ENCODE assay signal across 8 mouse cellular contexts in the genomic region with DNA sequence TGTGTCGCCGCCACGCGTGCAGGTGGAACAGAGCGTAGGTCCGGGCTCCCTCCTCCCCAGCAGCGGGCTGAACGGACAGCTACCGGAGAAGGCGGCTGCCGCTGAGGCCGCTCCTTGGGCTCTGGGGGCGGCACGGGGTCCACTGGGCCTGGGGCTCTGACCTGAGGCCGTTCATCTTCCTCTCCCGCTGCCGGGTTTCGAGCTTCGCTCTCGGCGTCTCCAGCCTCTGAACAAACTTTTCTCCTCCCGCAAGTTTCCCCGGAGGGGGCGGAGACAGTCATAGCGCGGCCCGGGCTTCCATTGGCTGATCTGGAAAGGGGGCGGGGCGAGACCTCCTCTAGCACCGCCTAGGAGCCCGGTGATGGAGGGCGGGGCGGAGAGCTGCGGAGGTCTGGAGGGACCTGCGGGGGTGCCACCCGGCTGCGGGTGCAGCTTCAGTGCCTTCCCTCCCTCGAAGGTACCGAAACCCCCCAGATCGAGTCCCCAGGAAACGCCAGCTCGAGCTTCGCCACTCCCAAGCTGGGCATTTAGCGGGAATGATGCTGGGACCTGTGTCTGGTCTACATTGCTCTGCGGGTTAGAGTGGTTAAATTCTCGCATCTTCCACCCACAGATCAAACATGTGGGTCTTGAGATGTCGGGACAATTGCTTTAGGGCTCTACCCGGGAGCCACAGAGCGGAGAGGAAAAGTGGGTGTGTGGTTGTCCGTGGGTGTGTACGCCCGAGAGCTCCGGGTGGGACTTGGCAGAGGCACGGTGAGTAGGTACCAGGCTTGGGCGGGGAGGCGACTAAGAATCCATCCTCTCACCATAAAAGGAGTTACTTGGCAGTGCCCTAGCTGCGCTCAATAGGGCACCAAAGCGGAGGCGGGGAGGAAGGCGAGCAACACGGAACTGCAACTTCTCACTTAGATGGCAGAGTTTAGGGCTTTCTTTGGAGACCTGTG. TPM values are rescaled to one million over a fixed set of nuclear protein-coding genes. Genes with fewer than 3 reads are reported as not detected.
DNase-seq lines count a peak whose midpoint lies in the region; ATAC-seq and TF ChIP-seq lines count a peak whose summit lies in the region.

A gene (minus strand): TSS at position 229 of the 947 bp plus-strand sequence.

- H3K9ac ChIP-seq in embryonic facial prominence, embryonic 15.5 days: peak within 1 kb of the TSS; percentile 31
- peak within 1 kb of the TSS; percentile 19 for H3K9ac ChIP-seq in liver, adult 2 months (ENCODE audit: low read depth, low read length)

- no peaks in the 10 kb centered on the region for H3K9me3 ChIP-seq in embryonic facial prominence, embryonic 15.5 days (replicated peaks)

- no peak for TF ChIP-seq CTCF in bone marrow macrophage, adult 2 months (IDR thresholded peaks at IDR 0.05; ENCODE audit: low read depth, low read length)
- TF ChIP-seq CTCF in liver, adult 2 months (IDR thresholded peaks at IDR 0.05; ENCODE audit: low read depth, low read length): no peak

- peak; percentile 93 for ATAC-seq in embryonic facial prominence, embryonic 15.5 days (ENCODE audit: insufficient number of reproducible peaks, low FRiP score, low TSS enrichment, low read depth)
- ATAC-seq in monocyte, adult 5-6 weeks (replicated peaks; ENCODE audit: insufficient number of reproducible peaks, low FRiP score, low TSS enrichment, poor library complexity, severe bottlenecking): peak; percentile 83

- no peak within 1 kb of the TSS for H3K27ac ChIP-seq in bone marrow macrophage, adult 2 months (ENCODE audit: insufficient read depth, low read depth, low read length)
- no peak within 1 kb of the TSS for H3K27ac ChIP-seq in embryonic facial prominence, embryonic 15.5 days (replicated peaks)
- no peak within 1 kb of the TSS for H3K27ac ChIP-seq in liver, adult 2 months (replicated peaks; ENCODE audit: insufficient read depth, low read depth, low read length)

- TF ChIP-seq POLR2A in bone marrow macrophage, adult 2 months (IDR thresholded peaks at IDR 0.05; ENCODE audit: borderline replicate concordance, low read depth, low read length): no peak
- peak; percentile 31; the same call in 1 of the 2 replicates for TF ChIP-seq POLR2A in liver, adult 2 months (IDR thresholded peaks at IDR 0.05; ENCODE audit: extremely low read depth, insufficient read depth, low read length)

- H3K79me2 ChIP-seq in liver, adult 2 months (ENCODE audit: control insufficient read depth, insufficient read depth, low read length): no peaks in the 10 kb centered on the region

- H3K27me3 ChIP-seq in embryonic facial prominence, embryonic 15.5 days: peaks cover 45% of the 10 kb centered on the region
- H3K27me3 ChIP-seq in liver, adult 2 months (ENCODE audit: control insufficient read depth, insufficient read depth, low read length): peaks cover 11% of the 10 kb centered on the region

- under 1% methylated on average over 61 of the region's 61 CpGs for WGBS in embryonic facial prominence, embryonic 15.5 days
- 3% methylated on average over 61 of the region's 61 CpGs for WGBS in liver, adult 2 months

- peak; percentile 98 for DNase-seq in B cell, adult 2 months
- peak; percentile 94 to 95 for DNase-seq in heart, adult 9 months (ENCODE audit: low spot score in 2 of 2)
- peak; percentile 86 for DNase-seq in kidney, adult 9 months
- peak; percentile 27 for DNase-seq in liver, adult 2 months (ENCODE audit: extremely low read depth, low read depth, low spot score)
- peak; percentile 97 to 98 for DNase-seq in spleen, postnatal 4 days (ENCODE audit: low spot score in 2 of 2)

- peaks cover 13% of the 10 kb centered on the region for H3K4me1 ChIP-seq in bone marrow macrophage, adult 2 months (ENCODE audit: control insufficient read depth, insufficient read depth, low read length)
- peaks cover 29% of the 10 kb centered on the region for H3K4me1 ChIP-seq in embryonic facial prominence, embryonic 15.5 days
- no peaks in the 10 kb centered on the region for H3K4me1 ChIP-seq in liver, adult 2 months (ENCODE audit: control insufficient read depth, insufficient read depth, low read length)

- peak within 1 kb of the TSS; percentile 100 for H3K4me2 ChIP-seq in embryonic facial prominence, embryonic 15.5 days (replicated peaks)

- no peaks in the 10 kb centered on the region for H3K36me3 ChIP-seq in embryonic facial prominence, embryonic 15.5 days
- H3K36me3 ChIP-seq in liver, adult 2 months (ENCODE audit: control insufficient read depth, insufficient read depth, low read length): no peaks in the 10 kb centered on the region

- H3K4me3 ChIP-seq in bone marrow macrophage, adult 2 months (ENCODE audit: insufficient read depth, low read length): peak within 1 kb of the TSS; percentile 91
- peak within 1 kb of the TSS; percentile 60 for H3K4me3 ChIP-seq in embryonic facial prominence, embryonic 15.5 days (replicated peaks)
- H3K4me3 ChIP-seq in liver, adult 2 months (ENCODE audit: insufficient read depth, low read depth, low read length): peak within 1 kb of the TSS; percentile 56

RNA-seq across cellular contexts. Expression of the gene that starts here (rescaled TPM):
- 28.6 and 32.5 TPM in 2 replicates for polyA plus RNA-seq in bone marrow macrophage, adult 2 months (2012; ENCODE audit: insufficient read depth, insufficient read length, missing spikeins)
- 5.0 and 5.7 TPM in 2 replicates for polyA plus RNA-seq in embryonic facial prominence, embryonic 15.5 days (2015; fragmentation: Nextera tagmentation; extraction: Ambion mirVana)
- 0.09 and 0.40 TPM in 2 replicates for total RNA-seq in liver, adult 2 months (2014; rRNA removed)
- 0.32 and 0.65 TPM in 2 replicates for polyA plus RNA-seq in liver, adult 2 months (2012; rRNA removed)
- total RNA-seq in monocyte, adult 5-6 weeks (2017): 24.1 to 40.3 TPM (median 24.5 TPM) in 3 replicates

Comparison
In these comparisons a context has a peak if more than half of its experiments do, and no peak if none do; other contexts are left out.
1. RNA of the gene that starts here (total RNA-seq): 24.1 to 40.3 TPM in monocyte, adult 5-6 weeks; 0.09 to 0.40 TPM in liver, adult 2 months; every median in the first group is over 10 times any median in the second.
2. Peak in DNase-seq, H3K4me3 ChIP-seq and H3K9ac ChIP-seq in liver, adult 2 months; RNA of the gene not detected or under 1 TPM.
3. DNase-seq: peak in every context shown above with its lines; median percentile 98 in B cell, adult 2 months; 98 in spleen, postnatal 4 days; 94 in heart, adult 9 months; 86 in kidney, adult 9 months; 27 in liver, adult 2 months.
4. Peak in every context shown above with its lines, with median percentiles within 50 percentile points of each other: H3K4me3 ChIP-seq.